Mouse (Mus musculus) lung, embryonic 14.5 days (tissue): ENCODE measurements around the gene Fam168a. TPM values are rescaled to one million over a fixed set of nuclear protein-coding genes. Genes with fewer than 3 reads are reported as not detected.
A peak's percentile ranks its signal among the peaks of the same experiment; 100 is the strongest.
"Not testable (repeated sequence)": the region's sequence is repeated elsewhere in the genome, so short reads cannot be mapped to it uniquely, and the experiment has no call there.

Experiments
- ATAC-seq: fragments of 200-750 bp; cut with Nextera tagmentation; 2 replicates; pipeline ENCODE4 v1.8.0; 2017; ENCODE audit warnings: mild to moderate bottlenecking, moderate TSS enrichment, moderate library complexity; ENCODE audit not compliant: insufficient read depth
- DNase-seq: peaks from one replicate; pipeline ENCODE4 v3.0.0-alpha.2; 2015
- H3K27ac ChIP-seq: fragments of 300-500 bp; sonication (generic); 2 replicates; pipeline ENCODE4 v1.5.1; 2014; ENCODE audit warnings: low read depth, mild to moderate bottlenecking, moderate library complexity
- H3K27me3 ChIP-seq: fragments of 300-500 bp; sonication (generic); 2 replicates; pipeline ENCODE4 v1.6.1; 2014; ENCODE audit warnings: low read length, control low read depth; ENCODE audit not compliant: insufficient read depth
- H3K36me3 ChIP-seq: fragments of 300-500 bp; sonication (generic); 2 replicates; pipeline ENCODE4 v1.6.1; 2014; ENCODE audit warnings: control low read depth; ENCODE audit not compliant: insufficient read depth
- H3K4me1 ChIP-seq: fragments of 300-500 bp; sonication (generic); 2 replicates; pipeline ENCODE4 v1.6.1; 2014; ENCODE audit warnings: antibody characterized with exemption, control low read depth; ENCODE audit not compliant: insufficient read depth
- H3K4me2 ChIP-seq: fragments of 300-500 bp; sonication (generic); 2 replicates; pipeline ENCODE4 v1.6.1; 2014; ENCODE audit warnings: mild to moderate bottlenecking
- H3K4me3 ChIP-seq: fragments of 300-500 bp; sonication (generic); 2 replicates; pipeline ENCODE4 v1.5.1; 2014; ENCODE audit warnings: low read depth, low read length
- H3K9ac ChIP-seq: fragments of 300-500 bp; sonication (generic); 2 replicates; pipeline ENCODE4 v1.6.1; 2014
- H3K9me3 ChIP-seq: fragments of 300-500 bp; sonication (generic); 2 replicates; pipeline ENCODE4 v1.6.1; 2016; ENCODE audit warnings: low read depth, low read length, control low read depth
- CTCF ChIP-seq: IDR thresholded peaks from 2 replicates; pipeline ENCODE4 v1.5.1; 2016; ENCODE audit warnings: antibody characterized with exemption, low read depth
- WGBS: fragments of 180-500 bp; shearing (Covaris S2); extraction: QIAGEN DNeasy Blood & Tissue Kit; methylation state at CpG from one replicate; pipeline ENCODE4 v1.1.7; 2014; 5-methylcytosine and 5-hydroxymethylcytosine counted together
- polyA plus RNA-seq: library from polyadenylated mRNA; unstranded; fragments of >200 nt; fragmentation: Nextera tagmentation; extraction: Ambion mirVana; gene quantifications from 2 replicates; pipeline ENCODE4 v1.2.1, GENCODE M21; 2014

The Fam168a gene
- polyA plus RNA-seq, 1 experiment from 2014 or later, result 42.8 TPM

DNA sequence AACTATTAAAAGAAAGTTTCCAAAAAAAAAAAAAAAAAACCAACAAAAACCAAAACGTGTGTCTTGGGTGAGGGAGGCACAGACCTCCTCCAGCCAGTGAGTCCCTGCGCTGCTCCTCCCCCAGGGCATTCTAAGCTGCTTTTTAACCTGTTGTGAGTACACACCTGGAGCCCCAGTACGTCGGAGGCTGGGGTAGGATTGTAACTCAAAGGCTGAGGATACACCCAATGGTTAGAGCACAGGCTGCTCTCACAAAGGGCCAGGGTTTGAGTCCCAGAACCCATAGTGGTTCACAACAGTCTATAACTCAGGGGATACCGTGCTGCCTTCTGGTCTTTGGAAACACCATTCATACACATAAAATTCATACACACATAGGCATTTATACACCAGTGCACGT is 135.2 kb downstream of the Fam168a start:
- Histone ChIP-seq H3K9me3 (no peaks in the 10 kb centered on the region), H3K9ac (no peak overlapping the region), H3K27me3 (no peaks in the 10 kb centered on the region), H3K36me3 (peaks cover 7% of the 10 kb centered on the region; the same call in 1 of the 2 replicates), H3K4me2 (no peak overlapping the region), H3K4me3 (no peak overlapping the region), H3K27ac (no peak overlapping the region), H3K4me1 (peaks cover 7% of the 10 kb centered on the region)
- no peak for TF ChIP-seq CTCF
- 88% methylated on average over 6 of the region's 6 CpGs for WGBS
- DNase-seq (no peak), ATAC-seq (no peak)

DNA sequence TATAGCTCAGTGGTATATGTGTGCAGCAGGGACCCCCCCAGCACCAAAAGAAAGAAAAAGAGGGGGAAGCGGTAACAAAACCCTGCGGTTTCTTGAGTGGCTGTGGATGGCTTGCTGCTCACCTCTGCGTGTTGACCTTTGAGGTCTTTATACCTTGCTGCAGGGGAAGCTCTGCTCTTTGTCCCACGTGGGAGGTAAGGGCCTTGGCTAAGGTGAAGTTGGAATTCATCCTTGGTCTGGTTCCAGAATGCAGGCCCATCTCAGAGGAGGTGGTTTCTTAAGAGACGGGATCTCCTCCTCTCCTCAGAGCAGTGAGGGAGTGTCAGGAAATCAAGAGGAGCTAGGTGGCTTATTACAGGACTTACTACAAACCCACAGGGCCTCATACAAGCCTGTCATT is 135.7 kb downstream of the Fam168a start:
- Histone ChIP-seq H3K4me3 (no peak overlapping the region), H3K27ac (no peak overlapping the region), H3K27me3 (no peaks in the 10 kb centered on the region), H3K4me2 (no peak overlapping the region), H3K9ac (no peak overlapping the region), H3K4me1 (peaks cover 7% of the 10 kb centered on the region), H3K9me3 (no peaks in the 10 kb centered on the region), H3K36me3 (peaks cover 7% of the 10 kb centered on the region; the same call in 1 of the 2 replicates)
- DNase-seq (no peak), ATAC-seq (no peak)
- no peak for TF ChIP-seq CTCF
- 89% methylated on average over 5 of the region's 5 CpGs for WGBS

DNA sequence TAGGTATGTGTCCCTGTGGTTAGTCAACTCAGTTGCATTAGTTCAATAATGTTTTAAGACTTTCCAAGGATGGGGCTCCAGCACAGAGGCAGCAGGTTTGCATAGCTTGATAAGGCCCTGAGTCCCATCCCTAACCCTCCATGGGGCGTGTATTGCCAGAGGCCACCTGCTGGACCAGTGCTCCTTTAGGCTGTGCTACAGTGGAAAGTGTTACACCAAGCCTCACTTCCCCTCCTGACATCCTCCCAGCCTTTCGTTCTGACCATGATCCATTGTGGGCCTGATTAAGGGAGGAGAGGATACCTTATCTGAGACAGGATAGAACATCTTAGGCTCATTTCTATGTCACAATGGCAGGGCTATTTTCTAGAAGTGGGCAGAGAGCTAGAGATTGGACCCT is 137.4 kb downstream of the Fam168a start:
- no peak for TF ChIP-seq CTCF
- DNase-seq (no peak), ATAC-seq (no peak)
- Histone ChIP-seq H3K36me3 (0 out of 2 replicates have a peak, but pooled peaks cover 4% of the 10 kb centered on the region), H3K9me3 (no peaks in the 10 kb centered on the region), H3K27me3 (no peaks in the 10 kb centered on the region), H3K9ac (no peak overlapping the region), H3K4me3 (no peak overlapping the region), H3K27ac (peak overlapping the region; percentile 42; the same call in 1 of the 2 replicates), H3K4me2 (peak overlapping the region; percentile 16; the same call in 1 of the 2 replicates), H3K4me1 (peaks cover 7% of the 10 kb centered on the region)
- WGBS, result 82% methylated on average over 2 of the region's 2 CpGs

GRCm38 (mm10) chr7:100844385-100845025 is 138.1 kb downstream of the Fam168a start:
- H3K4me2 ChIP-seq, result peak overlapping the region; percentile 16; the same call in 1 of the 2 replicates
- no peaks in the 10 kb centered on the region for H3K27me3 ChIP-seq
- H3K4me1 ChIP-seq, result peaks cover 7% of the 10 kb centered on the region
- WGBS, result 52% methylated on average over 2 of the region's 2 CpGs
- TF ChIP-seq CTCF, result no peak
- H3K36me3 ChIP-seq, result 0 out of 2 replicates have a peak, but pooled peaks cover 4% of the 10 kb centered on the region
- H3K4me3 ChIP-seq, result no peak overlapping the region
- no peaks in the 10 kb centered on the region for H3K9me3 ChIP-seq
- DNase-seq (no peak), ATAC-seq (no peak; the same call in 1 of the 2 replicates)
- H3K9ac ChIP-seq, result no peak overlapping the region
- H3K27ac ChIP-seq, result peak overlapping the region; percentile 76

- no peak overlapping the region for H3K4me3 ChIP-seq
- no peak overlapping the region for H3K4me2 ChIP-seq
- no peak for TF ChIP-seq CTCF
- H3K27ac ChIP-seq, result peak overlapping the region; percentile 76
- no peaks in the 10 kb centered on the region for H3K27me3 ChIP-seq
- no peak overlapping the region for H3K9ac ChIP-seq
- ATAC-seq (no peak), DNase-seq (no peak)
- H3K36me3 ChIP-seq, result 0 out of 2 replicates have a peak, but pooled peaks cover 4% of the 10 kb centered on the region
- peaks cover 7% of the 10 kb centered on the region for H3K4me1 ChIP-seq
- H3K9me3 ChIP-seq, result no peaks in the 10 kb centered on the region
Observed at GRCm38 (mm10) chr7:100845026-100845400, 138.6 kb downstream of the Fam168a start.

- WGBS, result 23% methylated on average over 1 of the region's 1 CpGs
- Histone ChIP-seq H3K4me2 (no peak overlapping the region), H3K4me1 (peaks cover 7% of the 10 kb centered on the region), H3K27me3 (no peaks in the 10 kb centered on the region), H3K9me3 (no peaks in the 10 kb centered on the region), H3K36me3 (0 out of 2 replicates have a peak, but pooled peaks cover 4% of the 10 kb centered on the region), H3K9ac (no peak overlapping the region), H3K4me3 (no peak overlapping the region), H3K27ac (peak overlapping the region; percentile 76)
- peak; percentile 76 for DNase-seq
- TF ChIP-seq CTCF, result no peak
- peak; percentile 64; the same call in 1 of the 2 replicates for ATAC-seq
Observed at GRCm38 (mm10) chr7:100845412-100845811, 139.0 kb downstream of the Fam168a start.

- WGBS, result 74% methylated on average over 7 of the region's 7 CpGs
- not testable (repeated sequence) for H3K4me2 ChIP-seq, H3K4me1 ChIP-seq, H3K36me3 ChIP-seq, H3K4me3 ChIP-seq, H3K27ac ChIP-seq, H3K9ac ChIP-seq, DNase-seq, ATAC-seq, H3K9me3 ChIP-seq, H3K27me3 ChIP-seq
Observed at GRCm38 (mm10) chr7:100846033-100846432, 139.6 kb downstream of the Fam168a start.
